Mouse (Mus musculus): ENCODE measurements around the gene Pclo.
"Not testable (repeated sequence)": the region's sequence is repeated elsewhere in the genome, so short reads cannot be mapped to it uniquely, and the experiment has no call there.

The Pclo gene

GRCm38 (mm10) chr5:14691995-14692394 is 177.3 kb downstream of the Pclo start:
- DNase-seq (ENCODE audit: low spot score) = no peak

- DNase-seq (ENCODE audit: low spot score) = no peak
Observed at GRCm38 (mm10) chr5:14696745-14697144, 182.0 kb downstream of the Pclo start.

GRCm38 (mm10) chr5:14700900-14701299 is 186.2 kb downstream of the Pclo start:
- DNase-seq (ENCODE audit: low spot score) = no peak

GRCm38 (mm10) chr5:14705423-14705822 is 190.7 kb downstream of the Pclo start:
- no peak for DNase-seq (ENCODE audit: low spot score)

- no peak for DNase-seq (ENCODE audit: low spot score)
Observed at GRCm38 (mm10) chr5:14707311-14707710, 192.6 kb downstream of the Pclo start.

GRCm38 (mm10) chr5:14723576-14723975 is 208.9 kb downstream of the Pclo start:
- DNase-seq (ENCODE audit: low spot score) = no peak

- no peak for DNase-seq (ENCODE audit: low spot score)
Observed at GRCm38 (mm10) chr5:14728676-14729253, 214.0 kb downstream of the Pclo start.

- no peak for DNase-seq (ENCODE audit: low spot score)
Observed at GRCm38 (mm10) chr5:14750882-14751281, 236.2 kb downstream of the Pclo start.

GRCm38 (mm10) chr5:14766686-14767085 is 252.0 kb downstream of the Pclo start:
- DNase-seq (ENCODE audit: low spot score) = no peak

GRCm38 (mm10) chr5:14782362-14783082 is 267.8 kb downstream of the Pclo start:
- no peak for DNase-seq (ENCODE audit: low spot score)

- no peak for DNase-seq (ENCODE audit: low spot score)
Observed at GRCm38 (mm10) chr5:14793891-14794290, 279.2 kb downstream of the Pclo start.

- DNase-seq (ENCODE audit: low spot score) = peak; percentile 71
Observed at GRCm38 (mm10) chr5:14807136-14807535, 292.4 kb downstream of the Pclo start.

- no peak for DNase-seq (ENCODE audit: low spot score)
Observed at GRCm38 (mm10) chr5:14833165-14833860, 318.6 kb downstream of the Pclo start.

GRCm38 (mm10) chr5:14834155-14834991 is 319.7 kb downstream of the Pclo start:
- no peak for DNase-seq (ENCODE audit: low spot score)

GRCm38 (mm10) chr5:14853650-14854049 is 338.9 kb downstream of the Pclo start:
- DNase-seq (ENCODE audit: low spot score) = no peak

- not testable (repeated sequence) for DNase-seq (ENCODE audit: low spot score)
Observed at GRCm38 (mm10) chr5:14885291-14885690, 370.6 kb downstream of the Pclo start.

GRCm38 (mm10) chr5:14892242-14892641 is 377.5 kb downstream of the Pclo start:
- no peak for DNase-seq (ENCODE audit: low spot score)

- DNase-seq (ENCODE audit: low spot score) = peak; percentile 17
Observed at GRCm38 (mm10) chr5:14903539-14903938, 388.8 kb downstream of the Pclo start.
